Mouse (Mus musculus) liver, embryonic 15.5 days (tissue): Measurements from ENCODE around the gene Adam8. TPM values are rescaled to one million over a fixed set of nuclear protein-coding genes. Genes with fewer than 3 reads are reported as not detected.

Source experiments
- ATAC-seq: fragments of 200-750 bp; cut with Nextera tagmentation; 2 replicates; pipeline ENCODE4 v1.8.0; 2017; ENCODE audit warnings: moderate number of reproducible peaks, mild to moderate bottlenecking, moderate library complexity; ENCODE audit not compliant: insufficient read depth
- H3K27ac ChIP-seq: fragments of 300-500 bp; sonication (generic); replicated peaks from 2 replicates; pipeline ENCODE4 v1.5.1; 2015; ENCODE audit warnings: mild to moderate bottlenecking, inconsistent platforms
- H3K27me3 ChIP-seq: fragments of 300-500 bp; sonication (generic); 2 replicates; pipeline ENCODE4 v1.6.1; 2015; ENCODE audit warnings: mild to moderate bottlenecking, inconsistent platforms
- H3K36me3 ChIP-seq: fragments of 300-500 bp; sonication (generic); replicated peaks from 2 replicates; pipeline ENCODE4 v1.6.1; 2015; ENCODE audit warnings: moderate library complexity, mild to moderate bottlenecking, inconsistent platforms
- H3K4me1 ChIP-seq: fragments of 300-500 bp; sonication (generic); replicated peaks from 2 replicates; pipeline ENCODE4 v1.6.1; 2015; ENCODE audit warnings: inconsistent platforms
- H3K4me2 ChIP-seq: fragments of 300-500 bp; sonication (generic); 2 replicates; pipeline ENCODE4 v1.6.1; 2015; ENCODE audit warnings: moderate library complexity, mild to moderate bottlenecking, inconsistent platforms
- H3K4me3 ChIP-seq: fragments of 300-500 bp; sonication (generic); replicated peaks from 2 replicates; pipeline ENCODE4 v1.5.1; 2015; ENCODE audit warnings: mild to moderate bottlenecking, inconsistent platforms
- H3K9ac ChIP-seq: fragments of 300-500 bp; sonication (generic); 2 replicates; pipeline ENCODE4 v1.6.1; 2015; ENCODE audit warnings: moderate library complexity, mild to moderate bottlenecking, inconsistent platforms
- H3K9me3 ChIP-seq: fragments of 300-500 bp; sonication (generic); replicated peaks from 2 replicates; pipeline ENCODE4 v1.6.1; 2016; ENCODE audit warnings: inconsistent platforms
- WGBS: fragments of 180-500 bp; shearing (Covaris S2); methylation state at CpG from one replicate; pipeline ENCODE4 v1.1.7; 2015; ENCODE audit warnings: mixed read lengths; ENCODE audit not compliant: insufficient replicate concordance; 5-methylcytosine and 5-hydroxymethylcytosine counted together
- polyA plus RNA-seq: library from polyadenylated mRNA; unstranded; fragments of >200 nt; fragmentation: Nextera tagmentation; extraction: Ambion mirVana; gene quantifications from 2 replicates; pipeline ENCODE4 v1.2.1, GENCODE M21; 2015

The Adam8 gene
- 1.1 and 1.3 TPM in 2 replicates for polyA plus RNA-seq

- Histone ChIP-seq H3K9me3 (no peaks in the 10 kb centered on the region), H3K4me3 (no peak within 1 kb of the TSS), H3K4me2 (no peak within 1 kb of the TSS), H3K27me3 (no peaks in the 10 kb centered on the region), H3K27ac (no peak within 1 kb of the TSS), H3K4me1 (0 out of 2 replicates have a peak, but pooled peaks cover 5% of the 10 kb centered on the region), H3K9ac (no peak within 1 kb of the TSS), H3K36me3 (peaks cover 25% of the 10 kb centered on the region)
- WGBS = 20% methylated on average over 7 of the region's 7 CpGs
- peak; percentile 70 for ATAC-seq
Observed at GRCm38 (mm10) chr7:139992406-139992805, at the start of gene Adam8. Gene Adam8 (minus strand): TSS chr7:139992562.

GRCm38 (mm10) chr7:140037171-140037555 is 44.8 kb upstream of the Adam8 start:
- Histone ChIP-seq H3K36me3 (peaks cover 42% of the 10 kb centered on the region), H3K9ac (no peak overlapping the region), H3K9me3 (no peaks in the 10 kb centered on the region), H3K27me3 (no peaks in the 10 kb centered on the region), H3K4me3 (peak overlapping the region; percentile 87), H3K4me1 (peaks cover 25% of the 10 kb centered on the region), H3K27ac (no peak overlapping the region), H3K4me2 (peak overlapping the region; percentile 82)
- ATAC-seq = no peak
- WGBS = 57% methylated on average over 3 of the region's 3 CpGs

GRCm38 (mm10) chr7:140036281-140037170 is 44.2 kb upstream of the Adam8 start, which contains the start of the genes Zfp511 and Tubgcp2:
Gene Zfp511 (plus strand): TSS chr7:140036391.
Gene Tubgcp2 (minus strand): TSS chr7:140036669.
- peak; percentile 98 for ATAC-seq
- H3K9me3 ChIP-seq = no peaks in the 10 kb centered on the region
- H3K36me3 ChIP-seq = peaks cover 48% of the 10 kb centered on the region
- peaks cover 25% of the 10 kb centered on the region for H3K4me1 ChIP-seq
- WGBS = 1% methylated on average over 69 of the region's 69 CpGs
- no peaks in the 10 kb centered on the region for H3K27me3 ChIP-seq
- H3K4me3 ChIP-seq = peak within 1 kb of the TSS; percentile 87
- peak within 1 kb of the TSS; percentile 87 for H3K9ac ChIP-seq
- H3K4me2 ChIP-seq = peak within 1 kb of the TSS; percentile 82
- peak within 1 kb of the TSS; percentile 86 for H3K27ac ChIP-seq

GRCm38 (mm10) chr7:140035456-140035855 is 43.1 kb upstream of the Adam8 start:
- peaks cover 25% of the 10 kb centered on the region for H3K4me1 ChIP-seq
- no peaks in the 10 kb centered on the region for H3K9me3 ChIP-seq
- ATAC-seq = no peak
- peak overlapping the region; percentile 82 for H3K4me2 ChIP-seq
- H3K27me3 ChIP-seq = no peaks in the 10 kb centered on the region
- H3K36me3 ChIP-seq = peaks cover 51% of the 10 kb centered on the region
- peak overlapping the region; percentile 86 for H3K27ac ChIP-seq
- 8% methylated on average over 7 of the region's 7 CpGs for WGBS
- H3K4me3 ChIP-seq = peak overlapping the region; percentile 87
- peak overlapping the region; percentile 87 for H3K9ac ChIP-seq

GRCm38 (mm10) chr7:140033386-140033785 is 41.0 kb upstream of the Adam8 start:
- 93% methylated on average over 9 of the region's 9 CpGs for WGBS
- Histone ChIP-seq H3K36me3 (peaks cover 59% of the 10 kb centered on the region), H3K9ac (no peak overlapping the region), H3K27me3 (no peaks in the 10 kb centered on the region), H3K4me2 (no peak overlapping the region), H3K27ac (no peak overlapping the region), H3K9me3 (no peaks in the 10 kb centered on the region), H3K4me1 (peaks cover 25% of the 10 kb centered on the region), H3K4me3 (no peak overlapping the region)
- ATAC-seq = no peak

- H3K9ac ChIP-seq = no peak overlapping the region
- H3K27ac ChIP-seq = no peak overlapping the region
- peaks cover 63% of the 10 kb centered on the region for H3K36me3 ChIP-seq
- H3K4me2 ChIP-seq = no peak overlapping the region
- H3K27me3 ChIP-seq = no peaks in the 10 kb centered on the region
- peaks cover 25% of the 10 kb centered on the region for H3K4me1 ChIP-seq
- no peak for ATAC-seq
- H3K9me3 ChIP-seq = no peaks in the 10 kb centered on the region
- 88% methylated on average over 10 of the region's 10 CpGs for WGBS
- no peak overlapping the region for H3K4me3 ChIP-seq
Observed at GRCm38 (mm10) chr7:140032366-140032765, 40.0 kb upstream of the Adam8 start.

- peaks cover 20% of the 10 kb centered on the region for H3K4me1 ChIP-seq
- no peak overlapping the region for H3K9ac ChIP-seq
- no peak overlapping the region for H3K4me3 ChIP-seq
- H3K9me3 ChIP-seq = no peaks in the 10 kb centered on the region
- H3K27ac ChIP-seq = no peak overlapping the region
- no peak overlapping the region for H3K4me2 ChIP-seq
- peaks cover 63% of the 10 kb centered on the region for H3K36me3 ChIP-seq
- no peaks in the 10 kb centered on the region for H3K27me3 ChIP-seq
- no peak for ATAC-seq
- 90% methylated on average over 12 of the region's 12 CpGs for WGBS
Observed at GRCm38 (mm10) chr7:140031771-140032170, 39.4 kb upstream of the Adam8 start.

GRCm38 (mm10) chr7:140011336-140011735 is 19.0 kb upstream of the Adam8 start:
- Histone ChIP-seq H3K9me3 (no peaks in the 10 kb centered on the region), H3K4me2 (no peak overlapping the region), H3K36me3 (peaks cover 24% of the 10 kb centered on the region), H3K27me3 (no peaks in the 10 kb centered on the region), H3K4me1 (no peaks in the 10 kb centered on the region), H3K4me3 (no peak overlapping the region), H3K27ac (no peak overlapping the region), H3K9ac (no peak overlapping the region)
- ATAC-seq = no peak
- 89% methylated on average over 17 of the region's 17 CpGs for WGBS

GRCm38 (mm10) chr7:140007781-140008180 is 15.4 kb upstream of the Adam8 start:
- Histone ChIP-seq H3K4me1 (no peaks in the 10 kb centered on the region), H3K27me3 (no peaks in the 10 kb centered on the region), H3K9me3 (no peaks in the 10 kb centered on the region), H3K9ac (no peak overlapping the region), H3K36me3 (peaks cover 52% of the 10 kb centered on the region), H3K27ac (no peak overlapping the region), H3K4me3 (no peak overlapping the region), H3K4me2 (no peak overlapping the region)
- WGBS = 82% methylated on average over 9 of the region's 9 CpGs
- ATAC-seq = no peak

- no peaks in the 10 kb centered on the region for H3K9me3 ChIP-seq
Observed at GRCm38 (mm10) chr7:140006861-140007611, 14.7 kb upstream of the Adam8 start.

GRCm38 (mm10) chr7:140004666-140005065 is 12.3 kb upstream of the Adam8 start:
- Histone ChIP-seq H3K4me3 (no peak overlapping the region), H3K4me2 (no peak overlapping the region), H3K9ac (no peak overlapping the region), H3K36me3 (peaks cover 75% of the 10 kb centered on the region), H3K4me1 (no peaks in the 10 kb centered on the region; the same call in 1 of the 2 replicates), H3K27ac (no peak overlapping the region), H3K27me3 (no peaks in the 10 kb centered on the region), H3K9me3 (no peaks in the 10 kb centered on the region)
- WGBS = 83% methylated on average over 8 of the region's 8 CpGs
- ATAC-seq = no peak

More at GRCm38 (mm10) chr7:140006861-140007611, 14.7 kb upstream of the Adam8 start:
- no peak for ATAC-seq
- Histone ChIP-seq H3K36me3 (peaks cover 58% of the 10 kb centered on the region), H3K4me1 (no peaks in the 10 kb centered on the region), H3K27me3 (no peaks in the 10 kb centered on the region), H3K4me2 (no peak overlapping the region), H3K4me3 (no peak overlapping the region), H3K27ac (no peak overlapping the region), H3K9ac (no peak overlapping the region)
- WGBS = 73% methylated on average over 9 of the region's 9 CpGs
